Mouse (Mus musculus) lung, embryonic 14.5 days (tissue): ENCODE measurements around the gene Ms4a7. TPM values are rescaled to one million over a fixed set of nuclear protein-coding genes. Genes with fewer than 3 reads are reported as not detected.

Experiments used
- ATAC-seq: fragments of 200-750 bp; cut with Nextera tagmentation; 2 replicates; pipeline ENCODE4 v1.8.0; 2017; ENCODE audit warnings: mild to moderate bottlenecking, moderate TSS enrichment, moderate library complexity; ENCODE audit not compliant: insufficient read depth
- DNase-seq: peaks from one replicate; pipeline ENCODE4 v3.0.0-alpha.2; 2015
- H3K27ac ChIP-seq: fragments of 300-500 bp; sonication (generic); 2 replicates; pipeline ENCODE4 v1.5.1; 2014; ENCODE audit warnings: low read depth, mild to moderate bottlenecking, moderate library complexity
- H3K27me3 ChIP-seq: fragments of 300-500 bp; sonication (generic); 2 replicates; pipeline ENCODE4 v1.6.1; 2014; ENCODE audit warnings: low read length, control low read depth; ENCODE audit not compliant: insufficient read depth
- H3K36me3 ChIP-seq: fragments of 300-500 bp; sonication (generic); 2 replicates; pipeline ENCODE4 v1.6.1; 2014; ENCODE audit warnings: control low read depth; ENCODE audit not compliant: insufficient read depth
- H3K4me1 ChIP-seq: fragments of 300-500 bp; sonication (generic); 2 replicates; pipeline ENCODE4 v1.6.1; 2014; ENCODE audit warnings: antibody characterized with exemption, control low read depth; ENCODE audit not compliant: insufficient read depth
- H3K4me2 ChIP-seq: fragments of 300-500 bp; sonication (generic); 2 replicates; pipeline ENCODE4 v1.6.1; 2014; ENCODE audit warnings: mild to moderate bottlenecking
- H3K4me3 ChIP-seq: fragments of 300-500 bp; sonication (generic); 2 replicates; pipeline ENCODE4 v1.5.1; 2014; ENCODE audit warnings: low read depth, low read length
- H3K9ac ChIP-seq: fragments of 300-500 bp; sonication (generic); 2 replicates; pipeline ENCODE4 v1.6.1; 2014
- H3K9me3 ChIP-seq: fragments of 300-500 bp; sonication (generic); 2 replicates; pipeline ENCODE4 v1.6.1; 2016; ENCODE audit warnings: low read depth, low read length, control low read depth
- CTCF ChIP-seq: IDR thresholded peaks from 2 replicates; pipeline ENCODE4 v1.5.1; 2016; ENCODE audit warnings: antibody characterized with exemption, low read depth
- WGBS: fragments of 180-500 bp; shearing (Covaris S2); extraction: QIAGEN DNeasy Blood & Tissue Kit; methylation state at CpG from one replicate; pipeline ENCODE4 v1.1.7; 2014; 5-methylcytosine and 5-hydroxymethylcytosine counted together
- polyA plus RNA-seq: library from polyadenylated mRNA; unstranded; fragments of >200 nt; fragmentation: Nextera tagmentation; extraction: Ambion mirVana; gene quantifications from 2 replicates; pipeline ENCODE4 v1.2.1, GENCODE M21; 2014

The Ms4a7 gene
- polyA plus RNA-seq, 1 experiment from 2014 or later: 3.0 TPM

- DNase-seq: peak; percentile 17
- H3K4me3 ChIP-seq: no peak overlapping the region
- H3K9me3 ChIP-seq: no peaks in the 10 kb centered on the region
- no peak overlapping the region for H3K27ac ChIP-seq
- no peak for ATAC-seq
- no peaks in the 10 kb centered on the region for H3K4me1 ChIP-seq
- TF ChIP-seq CTCF: peak; percentile 55
- H3K27me3 ChIP-seq: no peaks in the 10 kb centered on the region
- H3K36me3 ChIP-seq: no peaks in the 10 kb centered on the region
- no peak overlapping the region for H3K4me2 ChIP-seq
- WGBS: 34% methylated on average over 3 of the region's 3 CpGs
- no peak overlapping the region for H3K9ac ChIP-seq
These were observed 15.9 kb upstream of the Ms4a7 start for GRCm38 (mm10) chr19:11351878-11352277.

- Histone ChIP-seq H3K27me3 (no peaks in the 10 kb centered on the region), H3K9me3 (no peaks in the 10 kb centered on the region), H3K4me2 (no peak overlapping the region), H3K36me3 (no peaks in the 10 kb centered on the region), H3K4me3 (no peak overlapping the region), H3K27ac (no peak overlapping the region), H3K9ac (no peak overlapping the region), H3K4me1 (no peaks in the 10 kb centered on the region)
- WGBS: 50% methylated on average over 7 of the region's 7 CpGs
- TF ChIP-seq CTCF: peak; percentile 38; the same call in 1 of the 2 replicates
- peak; percentile 31 for DNase-seq
- no peak for ATAC-seq
These were observed 13.9 kb upstream of the Ms4a7 start for GRCm38 (mm10) chr19:11349698-11350481.

DNA sequence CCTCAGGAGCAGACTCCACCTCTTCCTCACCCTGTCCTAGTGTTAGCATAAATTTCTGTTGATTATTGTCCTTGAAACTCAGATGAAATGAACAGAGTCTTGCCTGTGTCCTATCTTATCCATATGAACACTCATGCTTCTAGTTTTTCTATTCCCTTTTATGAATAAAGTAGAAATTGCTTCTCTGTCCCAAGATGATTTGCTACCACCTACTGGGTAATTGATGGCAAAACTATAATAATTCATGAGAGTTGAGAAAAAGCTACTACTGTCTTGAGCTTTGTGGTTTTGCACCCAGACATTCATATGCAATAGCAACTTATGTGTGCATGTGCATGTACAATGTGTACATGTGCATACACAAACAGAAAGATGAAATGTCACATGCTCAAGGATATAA lies 8.0 kb upstream of the Ms4a7 start:
- TF ChIP-seq CTCF: no peak
- Histone ChIP-seq H3K4me1 (no peaks in the 10 kb centered on the region), H3K4me3 (no peak overlapping the region), H3K4me2 (no peak overlapping the region), H3K27ac (no peak overlapping the region), H3K36me3 (no peaks in the 10 kb centered on the region), H3K9ac (no peak overlapping the region), H3K9me3 (no peaks in the 10 kb centered on the region), H3K27me3 (no peaks in the 10 kb centered on the region)
- ATAC-seq: no peak
- DNase-seq: no peak

GRCm38 (mm10) chr19:11343147-11343546 lies 7.2 kb upstream of the Ms4a7 start:
- Histone ChIP-seq H3K9me3 (no peaks in the 10 kb centered on the region), H3K9ac (no peak overlapping the region), H3K4me1 (no peaks in the 10 kb centered on the region), H3K27ac (no peak overlapping the region), H3K27me3 (no peaks in the 10 kb centered on the region), H3K4me3 (no peak overlapping the region), H3K4me2 (no peak overlapping the region), H3K36me3 (no peaks in the 10 kb centered on the region)
- ATAC-seq: no peak
- no peak for TF ChIP-seq CTCF
- DNase-seq: no peak

- no peak overlapping the region for H3K4me3 ChIP-seq
- TF ChIP-seq CTCF: no peak
- H3K4me2 ChIP-seq: no peak overlapping the region
- no peaks in the 10 kb centered on the region for H3K9me3 ChIP-seq
- H3K9ac ChIP-seq: no peak overlapping the region
- ATAC-seq (no peak), DNase-seq (peak; percentile 2)
- H3K36me3 ChIP-seq: no peaks in the 10 kb centered on the region
- H3K27me3 ChIP-seq: no peaks in the 10 kb centered on the region
- WGBS: 49% methylated on average over 1 of the region's 1 CpGs
- H3K4me1 ChIP-seq: no peaks in the 10 kb centered on the region
- H3K27ac ChIP-seq: no peak overlapping the region
These were observed 14.8 kb downstream of the Ms4a7 start for GRCm38 (mm10) chr19:11321123-11321522.

DNA sequence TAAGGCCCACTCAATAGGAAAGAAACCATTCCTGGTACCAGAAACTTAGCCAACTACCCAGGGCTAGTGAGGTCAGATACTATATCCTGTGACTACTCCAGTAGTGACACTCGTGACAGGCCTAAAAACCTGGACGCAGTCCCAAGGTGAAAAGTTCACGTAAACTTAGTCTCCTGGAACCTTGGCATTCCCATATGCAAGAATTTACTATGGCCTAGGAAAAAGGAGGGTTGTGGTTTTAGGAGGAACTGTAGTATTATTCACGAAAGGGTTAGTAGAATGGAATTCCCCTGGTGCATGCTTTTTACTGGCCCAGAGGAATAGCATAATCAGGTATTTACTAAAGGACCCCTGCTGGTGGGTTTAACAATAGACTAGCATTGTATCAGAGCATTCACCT lies 19.2 kb downstream of the Ms4a7 start:
- no peaks in the 10 kb centered on the region for H3K36me3 ChIP-seq
- ATAC-seq (no peak), DNase-seq (no peak)
- no peak for TF ChIP-seq CTCF
- WGBS: 83% methylated on average over 4 of the region's 4 CpGs
- no peak overlapping the region for H3K4me2 ChIP-seq
- H3K9ac ChIP-seq: no peak overlapping the region
- no peak overlapping the region for H3K4me3 ChIP-seq
- H3K27me3 ChIP-seq: no peaks in the 10 kb centered on the region
- H3K4me1 ChIP-seq: no peaks in the 10 kb centered on the region
- H3K9me3 ChIP-seq: no peaks in the 10 kb centered on the region
- no peak overlapping the region for H3K27ac ChIP-seq

GRCm38 (mm10) chr19:11314354-11314753 lies 21.6 kb downstream of the Ms4a7 start, which contains the start of gene Ms4a14:
TSS of gene Ms4a14 (minus strand) at chr19:11314454.
- Histone ChIP-seq H3K4me2 (no peak within 1 kb of the TSS), H3K9ac (no peak within 1 kb of the TSS), H3K9me3 (no peaks in the 10 kb centered on the region), H3K4me3 (no peak within 1 kb of the TSS), H3K27ac (no peak within 1 kb of the TSS), H3K36me3 (no peaks in the 10 kb centered on the region), H3K27me3 (no peaks in the 10 kb centered on the region), H3K4me1 (no peaks in the 10 kb centered on the region)
- TF ChIP-seq CTCF: no peak
- ATAC-seq: no peak
- DNase-seq: no peak
- WGBS: 74% methylated on average over 1 of the region's 1 CpGs
